Mouse (Mus musculus) forebrain, embryonic 15.5 days (tissue): Measurements from ENCODE around the gene Irak2. TPM values are rescaled to one million over a fixed set of nuclear protein-coding genes. Genes with fewer than 3 reads are reported as not detected.

Experiments used
- ATAC-seq: fragments of 200-750 bp; cut with Nextera tagmentation; replicated peaks from 2 replicates; pipeline ENCODE4 v1.8.0; 2017; ENCODE audit warnings: mild to moderate bottlenecking, moderate TSS enrichment, moderate library complexity
- H3K27ac ChIP-seq: fragments of 300-500 bp; sonication (generic); replicated peaks from 2 replicates; pipeline ENCODE4 v1.5.1; 2015; ENCODE audit warnings: mild to moderate bottlenecking, inconsistent platforms
- H3K27me3 ChIP-seq: fragments of 300-500 bp; sonication (generic); 2 replicates; pipeline ENCODE4 v1.6.1; 2015; ENCODE audit warnings: inconsistent platforms
- H3K36me3 ChIP-seq: fragments of 300-500 bp; sonication (generic); 2 replicates; pipeline ENCODE4 v1.6.1; 2015; ENCODE audit warnings: mild to moderate bottlenecking, inconsistent platforms
- H3K4me1 ChIP-seq: fragments of 300-500 bp; sonication (generic); 2 replicates; pipeline ENCODE4 v1.6.1; 2015; ENCODE audit warnings: inconsistent platforms
- H3K4me2 ChIP-seq: fragments of 300-500 bp; sonication (generic); replicated peaks from 2 replicates; pipeline ENCODE4 v1.6.1; 2015; ENCODE audit warnings: mild to moderate bottlenecking, inconsistent platforms
- H3K4me3 ChIP-seq: fragments of 300-500 bp; sonication (generic); 2 replicates; pipeline ENCODE4 v1.5.1; 2015; ENCODE audit warnings: mild to moderate bottlenecking, inconsistent platforms
- H3K9ac ChIP-seq: fragments of 300-500 bp; sonication (generic); replicated peaks from 2 replicates; pipeline ENCODE4 v1.6.1; 2015; ENCODE audit warnings: mild to moderate bottlenecking, inconsistent platforms
- H3K9me3 ChIP-seq: fragments of 300-500 bp; sonication (generic); 2 replicates; pipeline ENCODE4 v1.6.1; 2016; ENCODE audit warnings: inconsistent platforms
- WGBS: fragments of 180-500 bp; shearing (Covaris S2); methylation state at CpG from one replicate; pipeline ENCODE4 v1.1.7; 2015; ENCODE audit warnings: mixed read lengths; 5-methylcytosine and 5-hydroxymethylcytosine counted together
- polyA plus RNA-seq: library from polyadenylated mRNA; unstranded; fragments of >200 nt; fragmentation: Nextera tagmentation; extraction: Ambion mirVana; gene quantifications from 2 replicates; pipeline ENCODE4 v1.2.1, GENCODE M21; 2015

The Irak2 gene
- polyA plus RNA-seq, result 1.3 and 1.5 TPM in 2 replicates

DNA sequence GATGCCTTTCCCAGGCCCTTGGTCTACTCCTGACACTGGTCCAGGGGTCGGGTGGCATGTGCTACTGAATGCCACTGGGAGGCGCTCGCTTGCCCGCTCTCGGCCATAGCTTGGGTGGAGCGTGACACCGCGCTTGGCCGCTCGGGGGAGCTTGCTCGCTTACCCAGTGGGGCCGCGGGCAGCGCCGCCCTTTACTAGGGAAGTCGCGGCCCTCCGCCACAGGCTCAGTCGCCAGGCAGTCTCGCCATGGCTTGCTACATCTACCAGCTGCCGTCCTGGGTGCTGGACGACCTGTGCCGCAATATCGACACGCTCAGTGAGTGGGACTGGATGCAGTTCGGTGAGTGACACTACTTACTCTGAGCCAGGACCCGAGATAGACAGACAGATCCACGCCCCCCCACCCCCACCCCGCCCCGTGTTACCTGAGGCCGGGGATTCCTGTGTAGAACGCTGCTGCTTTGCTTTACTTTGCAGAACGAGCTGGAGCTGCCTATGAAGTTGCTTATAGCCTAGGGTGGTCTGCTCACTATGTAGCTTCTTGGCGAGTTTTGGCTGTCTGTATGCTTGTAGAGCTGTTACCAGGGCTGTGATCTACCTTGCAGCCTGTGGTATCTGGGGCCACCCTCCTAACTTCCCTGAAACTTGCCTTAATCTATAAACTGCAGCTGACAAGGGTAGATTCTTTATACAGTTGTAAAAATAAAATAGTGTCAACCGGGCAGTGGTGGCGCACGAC, at the start of gene Irak2:
TSS of gene Irak2 (plus strand) at position 166 of the 739 bp plus-strand sequence.
- no peaks in the 10 kb centered on the region for H3K36me3 ChIP-seq
- ATAC-seq, result peak; percentile 95
- H3K27ac ChIP-seq, result no peak within 1 kb of the TSS
- H3K4me3 ChIP-seq, result peak within 1 kb of the TSS; percentile 45
- no peaks in the 10 kb centered on the region for H3K4me1 ChIP-seq
- H3K4me2 ChIP-seq, result peak within 1 kb of the TSS; percentile 66
- WGBS, result 8% methylated on average over 37 of the region's 37 CpGs
- no peaks in the 10 kb centered on the region for H3K9me3 ChIP-seq
- H3K9ac ChIP-seq, result peak within 1 kb of the TSS; percentile 44
- H3K27me3 ChIP-seq, result no peaks in the 10 kb centered on the region

DNA sequence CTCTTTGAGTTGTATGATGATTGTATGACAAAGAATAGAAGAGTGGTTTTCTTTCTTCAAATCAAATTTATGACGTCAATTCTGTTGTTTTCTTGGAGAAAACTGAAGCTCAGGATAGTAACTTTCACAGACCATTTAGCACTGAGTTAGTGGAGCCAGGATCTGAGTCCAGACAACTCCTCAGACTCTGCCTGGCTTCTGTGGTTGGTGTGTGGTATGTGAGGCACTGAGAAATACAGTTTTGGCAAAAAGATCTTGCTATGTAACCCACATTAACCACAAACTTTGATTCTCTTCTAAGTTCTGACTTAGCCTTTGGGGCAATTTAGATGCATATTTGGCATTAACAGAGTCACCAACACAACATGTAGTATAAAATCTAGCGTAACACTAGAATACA, 45.6 kb upstream of the Irak2 start:
- no peaks in the 10 kb centered on the region for H3K4me1 ChIP-seq
- no peaks in the 10 kb centered on the region for H3K9me3 ChIP-seq
- H3K9ac ChIP-seq, result no peak overlapping the region
- 93% methylated on average over 2 of the region's 2 CpGs for WGBS
- no peak for ATAC-seq
- H3K4me3 ChIP-seq, result no peak overlapping the region
- H3K27me3 ChIP-seq, result no peaks in the 10 kb centered on the region
- no peak overlapping the region for H3K4me2 ChIP-seq
- no peaks in the 10 kb centered on the region for H3K36me3 ChIP-seq
- no peak overlapping the region for H3K27ac ChIP-seq

DNA sequence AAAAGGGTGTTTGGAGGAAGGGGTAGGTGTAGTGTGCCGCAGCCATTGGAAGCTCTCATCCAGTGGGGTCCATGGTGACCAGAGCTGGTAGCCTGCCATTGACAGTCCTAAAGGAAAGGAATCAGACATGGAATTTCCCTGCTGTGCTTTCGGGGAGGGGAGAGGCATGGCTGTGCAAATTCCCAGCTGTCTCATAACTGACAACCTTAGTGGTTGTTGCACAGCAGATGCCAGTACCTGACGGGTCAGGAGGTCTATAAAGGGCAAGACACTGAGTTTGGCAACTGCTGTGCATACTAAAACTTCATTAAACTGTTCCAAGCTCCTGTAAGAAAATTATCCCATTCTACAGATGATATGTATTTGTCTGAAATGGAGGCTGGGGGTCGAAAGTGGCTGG, 40.3 kb upstream of the Irak2 start:
- no peaks in the 10 kb centered on the region for H3K27me3 ChIP-seq
- ATAC-seq, result no peak
- no peak overlapping the region for H3K4me3 ChIP-seq
- no peak overlapping the region for H3K9ac ChIP-seq
- no peaks in the 10 kb centered on the region for H3K4me1 ChIP-seq
- no peak overlapping the region for H3K27ac ChIP-seq
- WGBS, result 89% methylated on average over 4 of the region's 4 CpGs
- no peak overlapping the region for H3K4me2 ChIP-seq
- no peaks in the 10 kb centered on the region for H3K36me3 ChIP-seq
- H3K9me3 ChIP-seq, result no peaks in the 10 kb centered on the region

DNA sequence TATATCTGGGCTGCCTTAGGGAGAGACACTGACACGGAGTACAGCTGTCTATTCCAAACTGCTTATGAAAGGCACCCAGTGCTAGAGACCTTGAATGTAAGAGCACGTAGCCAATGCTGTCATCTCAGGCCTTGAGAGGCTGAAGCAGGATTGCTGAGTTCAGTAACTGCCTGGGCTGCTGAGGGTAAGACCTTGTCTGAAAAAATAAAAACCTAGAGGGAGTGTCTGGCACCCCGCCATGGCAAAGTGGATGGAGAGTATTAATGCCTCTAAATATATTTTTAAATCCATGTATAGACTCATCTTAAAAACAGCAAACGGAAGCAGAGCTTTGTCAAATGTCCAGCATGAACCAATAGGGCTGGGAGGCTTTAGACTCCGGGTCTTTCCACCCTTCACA, 38.4 kb upstream of the Irak2 start:
- H3K4me3 ChIP-seq, result no peak overlapping the region
- WGBS, result 73% methylated on average over 5 of the region's 5 CpGs
- no peaks in the 10 kb centered on the region for H3K36me3 ChIP-seq
- no peaks in the 10 kb centered on the region for H3K27me3 ChIP-seq
- no peak overlapping the region for H3K27ac ChIP-seq
- no peak overlapping the region for H3K9ac ChIP-seq
- H3K9me3 ChIP-seq, result no peaks in the 10 kb centered on the region
- ATAC-seq, result no peak
- H3K4me1 ChIP-seq, result no peaks in the 10 kb centered on the region; the same call in 1 of the 2 replicates
- H3K4me2 ChIP-seq, result no peak overlapping the region

DNA sequence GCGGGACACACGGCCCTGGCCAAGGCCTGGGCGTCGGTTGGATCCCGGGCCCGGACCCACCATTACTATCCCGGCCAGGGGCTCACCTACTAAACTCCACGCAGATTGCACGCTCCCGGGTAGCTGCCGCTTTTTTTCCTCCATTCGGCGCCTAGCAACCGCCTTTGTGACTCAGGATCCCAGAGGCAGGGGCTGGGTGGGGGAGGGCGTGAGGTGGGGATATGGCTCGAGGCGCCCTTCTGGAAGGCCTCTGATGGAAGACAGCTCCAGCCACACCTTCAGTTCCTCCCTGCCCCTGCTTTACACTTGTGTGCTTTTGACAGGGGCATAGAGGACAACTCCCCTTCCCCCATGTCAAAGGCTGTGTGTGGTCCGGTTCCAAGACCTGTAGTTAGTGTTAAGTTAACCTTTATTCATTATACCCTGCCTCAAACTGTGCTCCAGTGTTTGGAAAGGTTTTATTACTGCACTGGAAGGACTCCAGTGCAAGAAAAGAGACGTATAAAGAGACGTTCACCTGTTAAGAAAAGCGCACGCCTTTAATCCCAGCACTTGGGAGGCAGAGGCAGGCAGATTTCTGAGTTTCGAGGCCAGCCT, 37.6 kb upstream of the Irak2 start, which contains the start of gene Fancd2os:
TSS of gene Fancd2os (minus strand) at position 173 of the 597 bp plus-strand sequence.
- no peaks in the 10 kb centered on the region for H3K36me3 ChIP-seq
- H3K4me2 ChIP-seq, result no peak within 1 kb of the TSS
- no peak within 1 kb of the TSS for H3K4me3 ChIP-seq
- H3K9me3 ChIP-seq, result no peaks in the 10 kb centered on the region
- peaks cover 6% of the 10 kb centered on the region for H3K4me1 ChIP-seq
- no peak within 1 kb of the TSS for H3K9ac ChIP-seq
- no peaks in the 10 kb centered on the region for H3K27me3 ChIP-seq
- ATAC-seq, result no peak
- 32% methylated on average over 23 of the region's 23 CpGs for WGBS
- H3K27ac ChIP-seq, result no peak within 1 kb of the TSS

DNA sequence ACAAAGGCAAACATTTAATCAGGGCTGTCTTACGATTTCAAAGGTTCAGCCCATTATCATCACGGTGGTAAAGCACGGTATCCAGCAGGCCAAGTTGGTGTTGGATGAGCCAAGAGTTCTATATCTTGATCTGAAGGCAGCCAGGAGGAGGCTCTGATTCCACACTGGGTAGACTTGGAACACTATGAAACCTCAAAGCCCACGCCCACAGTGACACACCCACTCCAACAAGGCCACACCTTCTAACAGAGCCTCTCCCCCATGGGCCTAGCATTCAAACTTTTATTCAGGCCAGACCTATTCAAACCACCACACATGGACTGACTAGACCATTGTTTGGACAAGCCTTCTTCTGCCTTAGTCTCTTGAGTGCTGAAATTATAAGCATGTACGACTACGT, 35.4 kb upstream of the Irak2 start:
- Histone ChIP-seq H3K4me2 (no peak overlapping the region), H3K36me3 (no peaks in the 10 kb centered on the region), H3K9me3 (no peaks in the 10 kb centered on the region), H3K27me3 (no peaks in the 10 kb centered on the region), H3K4me3 (no peak overlapping the region), H3K27ac (no peak overlapping the region), H3K9ac (no peak overlapping the region), H3K4me1 (peaks cover 19% of the 10 kb centered on the region)
- WGBS, result 89% methylated on average over 6 of the region's 6 CpGs
- no peak for ATAC-seq

DNA sequence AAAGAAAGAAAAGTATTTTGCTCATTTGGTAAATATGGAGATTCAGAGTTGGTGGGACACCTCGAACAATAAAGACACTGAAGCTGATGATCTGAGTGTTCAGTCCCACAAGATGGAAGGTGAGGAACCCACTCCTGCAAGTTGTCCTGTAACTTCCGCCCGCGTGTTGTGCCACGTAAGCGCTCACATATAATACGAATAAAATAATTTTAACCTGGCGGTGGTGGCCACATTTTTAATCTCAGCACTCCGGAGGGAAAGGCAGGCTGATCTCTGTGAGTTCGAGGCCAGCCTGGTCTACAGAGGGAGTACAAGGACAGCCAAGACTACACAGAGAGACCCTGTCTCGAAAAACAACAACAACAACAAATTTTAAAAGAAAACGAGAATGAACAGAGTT, 34.3 kb upstream of the Irak2 start:
- no peaks in the 10 kb centered on the region for H3K27me3 ChIP-seq
- H3K4me3 ChIP-seq, result peak overlapping the region; percentile 96
- H3K36me3 ChIP-seq, result no peaks in the 10 kb centered on the region
- peak overlapping the region; percentile 52 for H3K4me2 ChIP-seq
- 51% methylated on average over 12 of the region's 12 CpGs for WGBS
- H3K9me3 ChIP-seq, result no peaks in the 10 kb centered on the region
- peak overlapping the region; percentile 75; the same call in 1 of the 2 replicates for H3K27ac ChIP-seq
- H3K9ac ChIP-seq, result peak overlapping the region; percentile 87
- ATAC-seq, result no peak
- H3K4me1 ChIP-seq, result peaks cover 22% of the 10 kb centered on the region

DNA sequence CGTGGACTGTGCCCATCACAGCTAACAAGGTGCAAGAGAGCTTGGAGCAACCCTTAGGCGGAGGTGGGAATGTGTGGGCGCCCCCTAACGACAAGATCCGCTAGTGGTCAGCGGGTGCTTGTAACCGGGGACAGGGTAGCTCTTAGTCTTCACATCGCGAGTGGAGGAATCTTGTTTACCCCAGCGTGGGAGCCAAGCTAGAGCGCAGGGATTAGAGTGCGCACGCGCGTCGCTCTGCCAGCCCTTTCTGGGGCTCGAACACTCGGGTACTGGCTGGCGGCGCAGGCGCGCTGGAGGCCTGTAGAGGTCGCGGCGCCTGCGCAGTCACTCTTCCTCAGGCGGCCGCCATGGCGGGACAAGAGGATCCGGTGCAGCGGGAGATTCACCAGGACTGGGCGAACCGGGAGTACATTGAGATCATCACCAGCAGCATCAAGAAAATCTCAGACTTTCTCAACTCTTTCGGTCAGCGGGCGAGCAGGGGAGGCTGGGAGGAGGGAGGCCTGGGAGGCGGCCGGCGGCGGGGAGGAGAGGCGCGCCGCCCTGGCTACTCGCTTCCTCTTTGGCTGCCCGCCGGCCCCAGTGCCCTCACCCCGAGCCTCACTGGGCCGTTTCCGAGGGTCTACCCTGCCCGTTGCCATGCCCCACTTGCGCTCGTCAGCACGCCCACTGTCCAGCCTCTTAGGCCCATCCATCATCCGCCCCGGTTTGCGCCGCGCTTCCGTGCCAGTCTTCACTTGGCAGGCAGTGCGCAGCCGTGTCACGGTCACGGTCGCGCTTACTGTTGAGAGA, 33.6 kb upstream of the Irak2 start, which contains the start of gene Brk1:
TSS of gene Brk1 (plus strand) at position 341 of the 792 bp plus-strand sequence.
- Histone ChIP-seq H3K4me2 (peak within 1 kb of the TSS; percentile 88), H3K9me3 (no peaks in the 10 kb centered on the region), H3K36me3 (no peaks in the 10 kb centered on the region), H3K9ac (peak within 1 kb of the TSS; percentile 87), H3K4me1 (peaks cover 22% of the 10 kb centered on the region), H3K27me3 (no peaks in the 10 kb centered on the region), H3K27ac (peak within 1 kb of the TSS; percentile 75), H3K4me3 (peak within 1 kb of the TSS; percentile 96)
- WGBS, result under 1% methylated on average over 56 of the region's 65 CpGs
- peak; percentile 95 for ATAC-seq

DNA sequence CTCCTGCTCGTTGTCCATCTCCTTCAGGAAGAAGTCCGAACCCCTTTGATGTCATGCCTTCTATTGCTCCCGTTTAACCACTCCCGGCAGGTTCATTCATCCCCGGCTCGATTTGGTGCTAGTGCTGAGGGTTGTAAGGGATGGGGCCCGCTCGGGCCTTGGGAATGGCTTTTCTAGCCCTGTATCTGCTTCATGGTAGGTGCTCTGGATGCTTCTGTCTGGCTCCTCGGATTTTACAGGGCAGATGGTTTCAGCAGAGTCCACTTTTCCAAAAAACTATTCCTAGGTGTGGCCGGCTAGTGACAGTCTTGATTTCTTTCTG, 33.1 kb upstream of the Irak2 start:
- ATAC-seq, result peak; percentile 36; the same call in 1 of the 2 replicates
- Histone ChIP-seq H3K9me3 (no peaks in the 10 kb centered on the region), H3K9ac (peak overlapping the region; percentile 87), H3K4me2 (peak overlapping the region; percentile 88), H3K4me1 (peaks cover 22% of the 10 kb centered on the region), H3K4me3 (peak overlapping the region; percentile 96), H3K27me3 (no peaks in the 10 kb centered on the region), H3K27ac (peak overlapping the region; percentile 75), H3K36me3 (no peaks in the 10 kb centered on the region)
- WGBS, result 3% methylated on average over 10 of the region's 10 CpGs

DNA sequence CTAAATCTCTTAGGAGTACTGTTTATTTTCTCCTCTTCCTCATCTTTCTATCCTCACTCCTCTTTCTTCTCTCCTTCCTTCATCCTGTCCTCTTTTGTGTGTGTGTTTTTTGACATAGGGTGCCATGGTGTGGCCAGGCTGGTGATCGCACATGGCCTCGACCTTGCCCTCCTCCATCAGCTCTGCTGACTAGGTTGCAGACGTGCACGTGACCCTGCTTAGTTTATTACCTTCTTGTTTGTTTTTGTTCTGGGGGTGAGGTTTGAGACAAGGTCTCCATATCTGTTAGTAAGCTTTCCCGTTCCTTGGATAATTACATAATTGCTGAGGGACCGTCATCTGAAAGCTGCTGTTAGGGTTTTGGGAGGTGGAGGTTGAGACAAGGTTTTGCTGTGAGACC, 29.4 kb upstream of the Irak2 start:
- WGBS, result 92% methylated on average over 6 of the region's 6 CpGs
- no peak overlapping the region for H3K27ac ChIP-seq
- ATAC-seq, result no peak

DNA sequence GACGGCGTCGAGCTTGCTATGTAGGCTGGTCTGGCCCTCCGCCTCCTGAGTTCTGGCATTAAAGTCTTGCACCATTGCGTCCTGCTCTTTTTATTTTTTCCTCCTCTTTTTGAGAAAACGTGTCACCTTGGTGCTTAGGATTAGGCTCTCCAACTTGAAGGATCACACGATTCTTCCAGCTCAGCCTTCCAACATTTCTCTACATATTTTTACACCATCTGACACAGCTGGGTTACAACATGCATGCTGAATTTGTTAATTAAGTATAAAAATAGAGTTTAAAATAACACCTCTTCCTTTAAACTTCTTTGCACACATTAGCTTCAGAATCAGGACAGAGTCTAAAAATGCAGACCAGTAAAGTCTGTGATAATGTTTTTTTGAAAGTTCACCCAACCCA, 29.0 kb upstream of the Irak2 start:
- Histone ChIP-seq H3K36me3 (peaks cover 16% of the 10 kb centered on the region), H3K9ac (no peak overlapping the region), H3K27me3 (no peaks in the 10 kb centered on the region), H3K4me2 (no peak overlapping the region), H3K9me3 (no peaks in the 10 kb centered on the region), H3K4me3 (no peak overlapping the region), H3K4me1 (peaks cover 22% of the 10 kb centered on the region), H3K27ac (no peak overlapping the region)
- no peak for ATAC-seq
- 92% methylated on average over 7 of the region's 7 CpGs for WGBS

More for the DNA sequence above, 29.4 kb upstream of the Irak2 start:
- no peaks in the 10 kb centered on the region for H3K9me3 ChIP-seq
- H3K4me2 ChIP-seq, result no peak overlapping the region
- H3K4me1 ChIP-seq, result peaks cover 22% of the 10 kb centered on the region
- no peaks in the 10 kb centered on the region for H3K27me3 ChIP-seq
- no peak overlapping the region for H3K9ac ChIP-seq
- H3K36me3 ChIP-seq, result peaks cover 11% of the 10 kb centered on the region; the same call in 1 of the 2 replicates
- no peak overlapping the region for H3K4me3 ChIP-seq
